Mouse (Mus musculus) adrenal gland, adult 8-10 months (tissue): ENCODE data around the gene Gapvd1. TPM values are rescaled to one million over a fixed set of nuclear protein-coding genes. Genes with fewer than 3 reads are reported as not detected.
"Not testable (repeated sequence)": the region's sequence is repeated elsewhere in the genome, so short reads cannot be mapped to it uniquely, and the experiment has no call there.

Experiments used
- DNase-seq: peaks from one replicate; pipeline ENCODE4 v3.0.0; 2022
- total RNA-seq, 4 experiments: library from RNA; stranded (reverse); gene quantifications; 2 replicates each; pipeline ENCODE4 v1.2.4; 2022

The Gapvd1 gene
- total RNA-seq, 4 experiments from 2014 or later: 69.2 to 84.9 (median 78.4) TPM

DNA sequence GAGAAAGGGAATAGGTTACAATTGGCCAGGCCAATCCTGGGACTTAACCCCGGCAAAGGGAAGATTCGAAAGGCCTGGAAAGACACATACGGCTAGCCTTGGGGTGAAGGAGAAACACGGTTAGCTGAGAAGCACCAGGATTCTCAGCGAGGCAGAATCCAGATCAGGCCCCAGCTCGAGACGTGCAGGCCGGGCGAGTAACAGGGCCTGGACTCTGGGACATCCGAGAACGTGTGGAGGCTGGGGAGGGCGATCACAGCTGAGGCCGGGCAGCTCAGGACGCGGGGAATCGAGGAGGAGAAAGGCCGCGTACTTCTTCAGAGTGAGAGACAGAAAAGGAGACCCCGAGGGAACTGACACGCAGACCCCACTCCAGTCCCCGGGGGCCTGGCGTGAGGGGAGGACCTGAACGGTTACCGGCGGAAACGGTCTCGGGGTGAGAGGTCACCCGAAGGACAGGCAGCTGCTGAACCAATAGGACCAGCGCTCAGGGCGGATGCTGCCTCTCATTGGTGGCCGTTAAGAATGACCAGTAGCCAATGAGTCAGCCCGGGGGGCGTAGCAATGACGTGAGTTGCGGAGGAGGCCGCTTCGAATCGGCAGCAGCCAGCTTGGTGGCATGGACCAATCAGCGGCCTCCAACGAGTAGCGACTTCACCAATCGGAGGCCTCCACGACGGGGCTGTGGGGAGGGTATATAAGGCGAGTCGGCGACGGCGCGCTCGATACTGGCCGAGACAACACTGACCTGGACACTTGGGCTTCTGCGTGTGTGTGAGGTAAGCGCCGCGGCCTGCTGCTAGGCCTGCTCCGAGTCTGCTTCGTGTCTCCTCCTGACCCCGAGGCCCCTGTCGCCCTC lies 16.6 kb upstream of the Gapvd1 start, which contains the start of gene Hspa5:
Hspa5 (plus strand) TSS at position 603 of the 859 bp plus-strand sequence.
- peak; percentile 100 for DNase-seq

DNA sequence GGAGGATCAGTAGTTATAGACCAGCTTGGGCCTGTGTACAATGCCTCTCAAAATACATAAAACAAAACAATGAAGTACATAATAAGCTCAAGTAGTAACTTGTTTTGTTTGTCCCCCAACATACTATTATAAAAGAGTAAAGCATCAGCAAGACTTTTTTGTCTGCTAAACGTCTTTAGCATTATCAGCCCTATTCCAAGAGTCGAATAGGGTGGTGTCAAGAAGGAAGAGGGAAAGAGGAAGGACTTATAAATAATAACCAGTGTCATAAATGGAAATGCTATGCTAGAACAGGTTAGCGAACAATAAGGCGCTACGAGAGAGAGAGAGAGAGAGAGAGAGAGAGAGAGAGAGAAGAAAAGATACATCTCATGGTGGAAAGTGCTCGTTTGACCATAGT lies 15.9 kb upstream of the Gapvd1 start:
- DNase-seq: no peak

DNA sequence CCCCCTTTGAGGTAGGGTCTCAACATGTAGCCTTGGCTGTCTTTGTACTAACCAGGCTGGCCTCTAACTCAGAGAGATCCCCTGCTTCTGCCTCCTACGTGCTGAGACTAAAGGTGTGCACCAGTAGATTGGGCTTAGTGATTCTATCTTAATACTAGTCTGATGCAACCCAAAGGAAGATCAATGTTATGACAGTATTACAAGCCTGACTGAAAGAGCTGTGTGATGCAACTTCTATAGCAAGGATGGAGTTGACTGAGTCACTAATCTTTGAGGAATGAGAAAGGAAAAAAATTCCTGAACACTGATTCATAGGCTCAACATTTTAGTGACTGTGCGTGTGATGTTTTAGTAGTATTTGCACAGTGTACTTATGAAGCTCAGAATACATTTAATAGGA lies 15.0 kb upstream of the Gapvd1 start:
- DNase-seq: no peak

DNA sequence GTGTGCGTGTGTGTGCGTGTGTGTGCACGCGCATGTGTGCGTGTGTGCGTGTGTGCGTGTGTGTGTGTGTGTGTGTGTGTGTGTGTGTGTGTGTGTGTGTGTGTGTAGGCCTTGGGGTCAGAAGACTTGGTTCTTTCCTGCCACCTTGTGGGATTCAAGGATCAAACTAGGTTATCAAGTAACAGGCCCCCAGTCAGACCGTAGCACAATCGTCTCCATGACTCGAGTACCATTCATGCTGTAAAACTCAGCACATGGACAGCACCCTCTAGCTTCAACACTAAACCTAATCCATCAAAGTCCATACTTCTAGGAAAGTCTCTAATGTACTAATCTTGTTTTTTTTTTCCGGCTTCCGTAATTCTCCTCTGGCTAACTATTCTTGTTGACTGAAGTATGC lies 9.8 kb upstream of the Gapvd1 start:
- no peak for DNase-seq

DNA sequence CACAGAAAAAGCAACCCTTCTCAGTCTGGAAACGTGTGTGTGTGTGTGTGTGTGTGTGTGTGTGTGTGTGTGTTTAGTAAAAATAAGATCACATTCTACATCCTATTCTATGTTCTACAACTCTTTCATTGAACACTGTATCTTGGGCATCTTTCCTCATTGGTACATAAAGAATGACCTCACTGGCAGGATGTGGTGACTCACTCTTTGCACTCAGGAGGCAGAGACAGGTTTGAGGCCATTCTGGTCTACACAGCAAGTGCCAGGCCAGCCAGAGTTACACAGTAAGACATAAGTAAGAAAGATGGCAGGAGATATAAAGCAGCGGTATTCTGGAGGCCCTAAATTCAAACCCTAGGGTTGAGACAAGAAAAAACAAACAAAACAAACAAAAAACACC lies 7.8 kb upstream of the Gapvd1 start:
- no peak for DNase-seq

DNA sequence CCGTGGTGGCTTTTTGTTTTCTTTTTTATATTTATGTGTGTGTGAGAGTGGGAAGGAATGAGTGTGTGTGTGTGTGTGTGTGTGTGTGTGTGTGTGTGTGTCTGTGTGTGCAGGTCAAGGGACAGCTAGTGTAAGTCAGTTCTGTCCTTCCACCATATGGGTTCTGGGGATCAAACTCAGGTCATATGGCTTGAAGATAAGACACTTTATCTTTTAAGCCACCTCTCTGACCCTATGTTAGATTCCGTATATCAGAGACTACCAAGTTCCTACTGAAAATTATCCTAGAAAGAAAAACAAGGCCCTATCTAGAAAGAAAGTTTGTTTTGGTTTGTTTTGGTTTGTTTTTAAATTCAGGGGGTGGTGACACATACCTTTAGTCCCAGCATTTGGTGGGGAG lies 7.1 kb upstream of the Gapvd1 start:
- no peak for DNase-seq

DNA sequence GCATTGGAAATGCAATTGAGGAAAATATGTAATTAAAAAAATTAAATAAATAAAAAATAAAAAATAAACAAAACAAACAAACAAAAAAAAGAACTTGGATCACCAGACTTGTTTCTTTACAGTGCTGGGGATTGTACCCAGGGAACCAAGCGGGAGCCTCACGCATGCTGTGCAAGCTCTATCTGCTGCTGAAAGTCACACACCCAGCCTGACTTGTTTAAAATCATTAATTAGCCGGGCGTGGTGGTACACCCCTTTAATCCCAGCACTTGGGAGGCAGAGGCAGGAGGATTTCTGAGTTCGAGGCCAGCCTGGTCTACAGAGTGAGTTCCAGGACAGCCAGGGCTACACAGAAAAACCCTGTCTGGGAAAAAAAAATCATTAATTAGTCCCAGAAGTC lies 6.2 kb upstream of the Gapvd1 start:
- not testable (repeated sequence) for DNase-seq

DNA sequence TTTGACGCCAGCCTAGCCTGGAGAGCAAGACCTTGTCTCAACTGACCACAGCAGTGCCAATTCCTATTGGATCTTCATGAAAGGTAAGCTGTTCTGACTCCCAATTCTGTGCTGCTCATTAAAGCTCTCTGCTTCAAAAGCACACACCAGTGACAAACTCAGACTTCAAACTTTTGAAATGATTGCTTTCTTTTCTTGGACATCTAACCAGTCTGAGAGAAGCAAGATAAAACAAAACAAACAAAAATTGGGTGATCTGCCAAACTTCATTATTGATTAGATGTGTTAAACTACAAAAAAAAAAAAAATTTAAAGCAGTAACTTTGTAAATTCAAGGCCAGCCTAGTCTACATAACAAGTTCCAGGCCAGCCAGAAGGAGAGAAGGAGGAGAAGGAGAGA lies 2.3 kb upstream of the Gapvd1 start:
- no peak for DNase-seq

DNA sequence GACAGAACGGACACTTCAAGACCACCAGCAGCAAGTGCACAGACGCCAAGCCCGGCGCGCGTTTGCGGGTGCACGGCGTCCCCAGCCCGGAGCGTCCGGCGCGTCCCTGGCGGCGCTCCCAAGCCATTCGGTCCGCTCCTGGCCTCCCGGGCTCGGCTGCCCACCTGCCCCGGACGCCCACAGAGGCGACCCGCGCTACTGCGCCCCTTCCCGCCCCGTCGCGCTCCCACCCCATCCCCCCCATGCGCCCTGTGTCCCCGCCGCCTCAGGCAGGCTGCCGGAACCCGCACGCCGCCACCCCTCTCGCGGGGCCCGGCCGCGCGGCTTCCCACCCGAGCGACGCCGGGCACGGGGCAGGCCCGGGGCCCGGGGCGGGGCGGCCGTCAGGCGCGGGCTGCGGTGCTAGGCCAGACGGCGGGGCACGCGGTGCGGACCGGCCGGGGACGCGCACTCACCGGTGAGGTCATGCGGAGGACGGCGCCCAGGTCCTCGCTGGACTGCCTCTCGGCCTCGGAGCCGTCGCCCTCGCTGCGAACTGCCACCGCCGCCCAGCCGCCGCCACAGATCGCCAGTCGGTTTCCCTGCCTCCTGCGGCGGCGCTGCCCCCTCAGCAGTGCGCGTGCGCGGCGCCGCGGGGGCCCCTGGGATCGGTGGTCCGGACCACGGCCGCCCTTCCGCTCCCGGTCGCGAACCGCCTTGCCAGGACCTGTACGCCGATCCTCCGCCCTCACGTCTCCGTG lies 1.1 kb downstream of the Gapvd1 start:
- peak; percentile 74 for DNase-seq

DNA sequence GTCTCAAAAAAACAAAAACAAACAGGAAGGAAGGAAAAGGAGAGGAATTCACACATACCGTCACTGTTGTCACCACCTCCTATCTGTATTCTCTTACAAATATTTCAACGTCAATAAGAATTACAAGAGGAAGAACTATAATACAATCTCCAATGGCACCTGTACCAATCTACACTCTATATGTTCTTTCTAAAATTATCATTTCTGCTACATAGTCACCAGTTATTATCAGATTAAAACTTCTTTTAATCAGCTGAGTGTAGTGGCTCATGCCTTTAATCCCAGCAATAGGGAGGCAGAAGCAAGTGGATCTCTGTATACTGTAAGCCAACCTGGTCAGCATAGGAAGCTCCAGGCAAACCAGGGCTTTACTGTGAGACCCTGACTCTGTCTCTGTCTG lies 4.8 kb downstream of the Gapvd1 start:
- no peak for DNase-seq

DNA sequence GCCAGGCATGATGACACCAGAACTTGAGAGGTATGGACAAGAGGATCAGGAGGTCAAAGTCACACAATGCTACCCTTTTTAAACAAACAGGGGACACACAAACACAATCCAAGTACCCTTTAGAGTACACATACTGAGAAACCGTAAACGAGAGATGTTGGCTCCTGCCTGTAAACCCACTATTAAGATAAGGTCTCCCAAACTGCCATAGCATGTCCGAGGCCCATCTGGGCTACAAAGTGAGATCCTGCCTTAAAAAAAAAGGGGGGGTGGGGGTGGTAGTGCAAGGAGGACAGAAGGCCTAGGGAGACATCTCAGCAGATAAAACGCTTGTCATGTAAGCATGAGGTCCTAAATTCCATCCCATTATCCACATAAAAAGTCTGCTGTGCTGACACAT lies 6.6 kb downstream of the Gapvd1 start:
- no peak for DNase-seq

DNA sequence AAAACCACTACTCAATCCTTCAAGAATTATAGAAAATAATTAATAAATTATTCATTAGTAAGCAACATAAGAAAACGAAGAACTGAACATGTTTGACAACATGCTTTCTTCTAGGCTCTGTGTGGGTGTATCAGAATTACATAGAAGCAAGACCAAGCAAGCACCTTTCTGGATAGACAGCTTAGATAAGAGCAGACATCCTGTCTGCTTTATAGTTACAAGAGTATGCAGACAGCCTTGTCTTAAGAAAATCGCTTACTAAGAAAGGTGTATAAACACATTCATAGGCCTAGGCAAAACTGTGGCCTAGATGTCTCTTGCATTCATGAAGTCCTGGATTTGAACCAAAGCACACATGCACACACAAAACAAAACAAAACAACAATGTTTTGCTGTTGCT lies 9.4 kb downstream of the Gapvd1 start:
- DNase-seq: no peak

DNA sequence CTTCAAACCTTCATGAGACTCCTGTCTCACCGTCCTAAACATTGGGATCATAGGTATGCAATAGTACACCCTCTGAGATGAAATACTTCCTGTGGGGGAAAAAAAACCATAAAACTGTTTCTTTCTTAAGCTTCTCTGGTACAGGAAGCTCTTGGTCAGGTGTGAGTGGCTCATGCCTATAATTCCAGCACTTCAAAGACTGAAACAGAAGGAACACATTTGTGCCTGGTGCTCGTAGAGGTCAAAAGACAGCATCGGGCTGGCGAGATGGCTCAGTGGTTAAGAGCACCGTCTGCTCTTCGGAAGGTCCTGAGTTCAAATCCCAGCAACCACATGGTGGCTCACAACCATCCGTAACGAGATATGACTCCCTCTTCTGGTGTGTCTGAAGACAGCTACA lies 10.6 kb downstream of the Gapvd1 start:
- no peak for DNase-seq

DNA sequence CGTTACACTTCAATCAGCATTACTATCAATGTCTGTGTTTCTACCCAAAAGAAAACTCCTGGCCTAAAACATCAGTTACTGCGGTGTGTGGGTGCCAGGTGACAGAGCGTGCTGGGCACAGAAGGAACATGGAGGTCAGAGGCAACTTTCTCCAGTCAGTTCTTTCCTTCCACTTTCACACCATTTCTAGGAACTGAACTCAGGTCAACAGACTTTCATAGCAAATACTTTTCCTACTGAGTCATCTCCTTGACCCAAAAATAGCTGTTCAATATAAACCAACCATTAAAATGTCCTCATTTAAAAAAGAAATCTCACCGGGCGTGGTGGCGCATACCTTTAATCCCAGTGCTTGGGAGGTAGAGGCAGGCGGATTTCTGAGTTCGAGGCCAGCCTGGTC lies 12.4 kb downstream of the Gapvd1 start:
- DNase-seq: no peak

DNA sequence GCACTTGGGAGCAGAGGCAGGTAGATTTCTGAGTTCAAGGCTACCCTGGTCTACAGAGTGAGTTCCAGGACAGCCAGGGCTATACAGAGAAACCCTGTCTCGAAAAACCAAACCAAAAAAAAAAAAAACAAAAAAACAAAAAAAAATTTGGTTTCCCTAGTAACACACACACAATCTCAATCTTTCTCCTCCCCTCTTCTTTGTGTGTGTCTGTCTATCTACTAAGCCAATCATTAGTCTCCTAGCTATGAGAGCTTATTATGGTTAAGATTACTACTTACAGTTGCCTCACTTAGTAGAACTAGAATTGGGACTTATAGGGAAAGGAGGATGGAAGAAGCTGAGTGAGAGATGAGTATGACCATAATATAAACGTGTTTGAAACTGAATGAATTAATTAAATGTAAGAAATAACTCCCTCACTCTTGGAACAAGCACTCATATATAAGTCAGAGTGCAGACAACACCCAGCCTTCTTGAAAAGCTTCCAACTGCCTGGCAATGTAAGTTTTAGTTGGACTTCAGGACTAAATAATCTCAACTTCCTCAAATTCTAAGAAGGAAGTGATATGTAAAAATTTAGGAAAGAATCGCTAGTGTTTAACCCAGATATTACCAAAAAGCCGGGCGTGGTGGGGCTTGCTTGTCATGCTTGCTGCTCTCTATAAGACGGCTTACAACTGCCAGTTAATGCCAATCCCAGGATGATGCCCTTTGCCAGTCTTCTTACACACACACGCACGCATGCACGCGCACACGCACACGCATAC lies 13.5 kb downstream of the Gapvd1 start:
- DNase-seq: no peak

DNA sequence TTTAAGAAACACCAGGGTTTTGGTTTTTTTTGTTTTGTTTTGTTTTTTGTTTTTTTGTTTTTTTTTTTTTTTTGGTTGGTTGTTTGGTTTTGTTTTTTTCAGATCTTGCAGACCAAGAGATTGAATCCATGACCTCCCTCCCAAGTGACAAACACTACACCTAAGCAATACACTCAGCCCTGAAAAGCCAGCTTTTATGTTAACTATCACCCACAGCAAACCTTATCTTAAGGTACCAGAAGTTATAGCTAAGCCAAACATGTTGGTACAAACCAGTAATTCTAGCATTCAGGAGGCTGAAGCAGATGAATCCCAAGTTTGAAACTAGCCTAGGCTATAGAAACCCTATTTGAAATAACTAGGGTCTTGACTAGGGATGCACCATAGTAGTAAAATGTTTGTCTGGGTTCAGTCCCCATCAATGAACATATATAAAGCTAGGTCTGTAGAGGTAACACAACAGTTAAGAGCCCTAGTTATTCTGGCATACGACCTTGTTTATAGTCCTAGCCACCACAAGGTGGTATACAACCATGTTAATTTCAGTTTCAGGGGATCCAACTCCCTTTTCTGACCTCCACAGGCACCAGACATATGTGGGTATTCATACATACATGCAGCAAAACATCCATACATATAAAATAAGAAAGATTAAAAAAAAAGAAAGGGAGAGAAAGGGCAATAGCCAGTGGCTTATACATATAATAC lies 15.2 kb downstream of the Gapvd1 start:
- DNase-seq: no peak

DNA sequence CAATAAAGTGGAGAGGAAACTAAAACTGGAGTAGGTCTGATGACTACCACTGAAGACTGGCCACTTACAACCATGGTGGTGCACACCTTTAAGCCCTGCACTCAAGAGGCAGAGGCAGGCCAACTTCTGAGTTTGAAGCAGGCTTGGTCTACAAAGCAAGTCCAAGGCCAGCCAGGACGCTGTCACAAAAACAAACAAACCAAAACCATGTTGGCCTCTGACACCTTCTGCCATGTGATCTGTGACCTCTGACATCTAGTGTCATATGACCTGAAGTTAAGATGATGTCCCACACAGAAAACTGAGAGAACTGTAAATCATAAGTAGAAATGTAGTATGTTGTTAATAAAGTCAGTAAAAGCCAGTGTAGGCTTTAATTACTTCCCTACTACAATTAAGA lies 17.1 kb downstream of the Gapvd1 start:
- DNase-seq: no peak

DNA sequence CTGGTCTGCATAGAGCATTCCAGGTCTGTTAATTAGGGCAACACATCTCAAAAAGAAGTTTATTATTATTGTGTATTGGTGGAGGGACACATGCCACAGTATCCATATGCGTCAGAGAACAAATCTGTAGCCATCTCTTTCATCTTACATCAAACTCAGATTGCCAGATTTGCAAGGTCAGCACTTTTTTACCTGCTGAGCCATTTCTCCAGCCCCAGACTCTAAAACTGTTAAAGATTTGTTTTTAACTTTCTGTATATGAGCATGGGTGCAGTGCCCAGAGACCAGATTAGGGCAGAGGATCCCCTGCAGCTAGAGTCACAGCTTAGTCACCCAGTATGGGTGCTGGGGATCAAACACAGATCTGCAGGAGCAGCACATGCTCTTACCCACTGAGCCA lies 18.4 kb downstream of the Gapvd1 start:
- no peak for DNase-seq

DNA sequence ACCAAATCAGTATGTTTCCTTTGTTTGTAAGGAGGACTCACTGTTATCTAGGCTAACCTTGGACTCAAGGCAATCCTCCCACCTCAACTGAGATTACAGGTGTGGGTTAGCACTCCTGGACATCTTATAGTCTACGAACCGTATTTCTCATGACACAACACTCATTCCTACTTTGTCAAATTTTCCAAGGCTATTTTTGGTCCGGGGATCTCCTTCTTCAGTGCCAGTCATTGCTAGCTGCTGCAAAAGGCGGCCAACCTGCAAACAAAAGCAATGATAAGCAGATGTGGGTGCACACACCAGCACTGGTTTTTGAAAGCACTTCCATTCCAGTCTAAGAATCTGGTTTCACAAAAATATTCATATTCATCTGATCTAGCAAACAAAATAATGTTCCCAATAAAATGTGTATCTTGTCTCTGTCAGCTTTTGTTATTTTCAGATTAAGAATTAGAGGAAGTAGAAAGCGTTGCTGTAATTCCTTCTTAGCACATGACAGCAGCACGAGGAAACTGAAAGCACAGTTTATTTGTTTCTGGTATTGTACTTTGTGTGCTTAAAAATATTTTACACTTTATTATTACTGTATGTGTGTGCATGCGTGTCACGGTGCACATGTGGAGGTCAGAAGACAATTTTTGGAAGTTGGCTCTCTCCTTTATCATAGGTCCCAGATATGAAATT lies 27.8 kb downstream of the Gapvd1 start:
- no peak for DNase-seq

DNA sequence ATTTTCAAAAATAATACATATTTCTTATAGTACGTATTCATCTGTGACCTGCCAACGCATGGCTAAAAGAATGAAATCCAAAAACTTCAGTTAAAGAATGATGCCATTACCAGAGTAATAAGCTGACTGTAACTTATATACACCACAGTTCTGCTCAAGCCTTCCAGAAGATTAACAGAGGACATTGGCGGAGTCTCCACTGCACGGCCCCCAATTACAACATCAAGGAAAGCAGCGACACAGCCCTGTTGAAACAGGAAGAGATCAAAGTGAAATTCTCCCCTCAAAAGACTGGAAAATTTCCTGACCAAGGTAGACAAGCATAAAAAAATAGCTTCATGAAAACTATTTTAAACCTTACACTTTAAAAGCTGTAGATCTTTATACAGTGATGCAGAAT lies 29.8 kb downstream of the Gapvd1 start:
- no peak for DNase-seq

DNA sequence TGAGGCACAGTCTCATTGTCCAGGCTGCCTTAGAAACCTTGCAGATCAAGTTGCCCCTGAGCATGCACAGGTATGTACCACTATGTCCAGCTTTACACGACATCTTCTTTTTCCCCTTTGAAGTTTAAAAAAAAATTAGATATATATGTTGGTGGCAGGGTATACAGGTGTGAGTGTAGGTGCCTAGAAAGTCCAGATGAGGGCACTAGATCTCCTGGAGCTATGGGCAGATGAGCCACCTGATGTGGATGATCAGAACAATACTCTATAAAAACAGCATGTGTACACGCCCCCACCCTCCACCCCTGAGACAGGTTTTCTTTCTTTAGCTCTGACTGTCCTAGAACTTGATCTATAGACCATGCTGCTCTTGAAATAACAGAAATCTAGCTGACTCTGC lies 36.8 kb downstream of the Gapvd1 start:
- no peak for DNase-seq

DNA sequence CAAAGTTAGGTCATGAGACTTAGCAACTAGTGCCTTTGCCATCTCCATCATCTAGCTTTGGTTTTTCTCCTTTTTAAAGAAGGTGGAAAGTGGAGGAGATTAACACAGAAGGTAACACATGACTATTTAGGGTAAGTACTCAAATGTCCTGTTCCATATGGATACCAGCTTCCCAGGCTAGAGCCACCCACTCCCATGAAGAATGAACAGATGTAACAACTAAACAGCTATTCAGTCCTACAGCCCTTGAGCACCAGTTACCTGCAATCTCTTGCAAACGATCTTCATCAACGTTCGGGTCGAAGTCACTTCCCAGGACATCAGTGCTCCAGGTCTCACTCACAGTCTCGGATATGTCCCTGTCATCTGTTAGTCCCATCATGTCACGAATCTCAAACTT lies 43.1 kb downstream of the Gapvd1 start:
- no peak for DNase-seq
